7 mouse cellular contexts compared by ENCODE assay signal in the genomic region with DNA sequence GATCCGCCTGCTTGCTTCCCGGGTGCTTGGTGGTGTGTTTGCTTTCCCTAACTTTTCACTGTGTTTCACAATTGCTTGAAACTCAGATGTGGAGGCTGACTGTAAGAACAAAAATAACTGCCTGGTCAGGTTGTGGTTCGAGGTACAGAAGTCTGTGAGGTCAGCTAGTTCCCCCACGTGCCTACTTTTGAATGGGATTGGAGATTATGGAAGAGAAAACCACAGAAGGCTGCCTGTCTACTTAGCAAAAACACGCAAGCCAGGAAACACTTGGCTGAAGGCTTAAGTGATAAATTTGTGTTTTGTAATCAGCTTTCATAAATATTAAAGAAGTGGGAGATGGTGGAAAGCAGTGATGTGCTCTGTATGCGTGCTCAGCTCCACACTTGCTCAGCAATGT.
DNase-seq lines count a peak whose midpoint lies in the region; ATAC-seq and TF ChIP-seq lines count a peak whose summit lies in the region.

No protein-coding gene starts in this region.

- H3K27ac ChIP-seq in lung, embryonic 14.5 days (ENCODE audit: low read depth), result peak overlapping the region; percentile 95
- peak overlapping the region; percentile 63 for H3K27ac ChIP-seq in forebrain, embryonic 12.5 days
- H3K27ac ChIP-seq in limb, embryonic 13.5 days, result peak overlapping the region; percentile 52; the same call in 1 of the 2 replicates
- peak overlapping the region; percentile 53 for H3K27ac ChIP-seq in olfactory bulb, adult 2 months (ENCODE audit: insufficient read depth, low read depth, low read length)

- no peak for ATAC-seq in lung, embryonic 14.5 days (ENCODE audit: insufficient read depth)
- no peak for ATAC-seq in forebrain, embryonic 12.5 days (ENCODE audit: low FRiP score)
- no peak for ATAC-seq in limb, embryonic 13.5 days (ENCODE audit: low FRiP score, low read depth)

- no peak for TF ChIP-seq POLR2A in olfactory bulb, adult 2 months (IDR thresholded peaks at IDR 0.05; ENCODE audit: insufficient read depth, low read depth, low read length)

- H3K9ac ChIP-seq in lung, embryonic 14.5 days, result peak overlapping the region; percentile 5; the same call in 1 of the 2 replicates
- no peak overlapping the region; the same call in 1 of the 2 replicates for H3K9ac ChIP-seq in forebrain, embryonic 12.5 days
- peak overlapping the region; percentile 35; the same call in 1 of the 2 replicates for H3K9ac ChIP-seq in limb, embryonic 13.5 days

- no peak overlapping the region for H3K4me3 ChIP-seq in lung, embryonic 14.5 days (ENCODE audit: low read depth, low read length)
- no peak overlapping the region for H3K4me3 ChIP-seq in forebrain, embryonic 12.5 days (replicated peaks)
- H3K4me3 ChIP-seq in limb, embryonic 13.5 days, result no peak overlapping the region
- peak overlapping the region; percentile 12; the same call in 1 of the 2 replicates for H3K4me3 ChIP-seq in olfactory bulb, adult 2 months (ENCODE audit: insufficient read depth, low read depth, low read length)

- H3K4me1 ChIP-seq in lung, embryonic 14.5 days (ENCODE audit: insufficient read depth), result peaks cover 28% of the 10 kb centered on the region
- peaks cover 53% of the 10 kb centered on the region for H3K4me1 ChIP-seq in forebrain, embryonic 12.5 days
- H3K4me1 ChIP-seq in limb, embryonic 13.5 days, result peaks cover 71% of the 10 kb centered on the region
- peaks cover 45% of the 10 kb centered on the region for H3K4me1 ChIP-seq in olfactory bulb, adult 2 months (ENCODE audit: control insufficient read depth, insufficient read depth, low read length)

- no peaks in the 10 kb centered on the region for H3K9me3 ChIP-seq in lung, embryonic 14.5 days (ENCODE audit: low read depth, low read length)
- no peaks in the 10 kb centered on the region for H3K9me3 ChIP-seq in forebrain, embryonic 12.5 days
- no peaks in the 10 kb centered on the region for H3K9me3 ChIP-seq in limb, embryonic 13.5 days

- peak overlapping the region; percentile 32 for H3K4me2 ChIP-seq in lung, embryonic 14.5 days
- peak overlapping the region; percentile 24 for H3K4me2 ChIP-seq in forebrain, embryonic 12.5 days
- H3K4me2 ChIP-seq in limb, embryonic 13.5 days (replicated peaks), result peak overlapping the region; percentile 42

- H3K27me3 ChIP-seq in lung, embryonic 14.5 days (ENCODE audit: insufficient read depth, low read length), result no peaks in the 10 kb centered on the region
- H3K27me3 ChIP-seq in forebrain, embryonic 12.5 days, result peaks cover 3% of the 10 kb centered on the region; the same call in 1 of the 2 replicates
- no peaks in the 10 kb centered on the region for H3K27me3 ChIP-seq in limb, embryonic 13.5 days

- H3K36me3 ChIP-seq in lung, embryonic 14.5 days (ENCODE audit: insufficient read depth), result peaks cover 18% of the 10 kb centered on the region; the same call in 1 of the 2 replicates
- peaks cover 13% of the 10 kb centered on the region for H3K36me3 ChIP-seq in forebrain, embryonic 12.5 days (replicated peaks)
- H3K36me3 ChIP-seq in limb, embryonic 13.5 days, result peaks cover 15% of the 10 kb centered on the region

- WGBS in lung, embryonic 14.5 days, result 50% methylated on average over 6 of the region's 6 CpGs
- 72% methylated on average over 6 of the region's 6 CpGs for WGBS in forebrain, embryonic 12.5 days
- 74% methylated on average over 6 of the region's 6 CpGs for WGBS in limb, embryonic 13.5 days
- 47% methylated on average over 6 of the region's 6 CpGs for WGBS in olfactory bulb, adult 2 months

- TF ChIP-seq CTCF in lung, embryonic 14.5 days (IDR thresholded peaks at IDR 0.05; ENCODE audit: low read depth), result no peak
- no peak for TF ChIP-seq CTCF in olfactory bulb, adult 2 months (IDR thresholded peaks at IDR 0.05; ENCODE audit: insufficient read depth, low read depth, low read length)

- DNase-seq in lung, embryonic 14.5 days, result peak; percentile 13
- no peak for DNase-seq in lung, postnatal 4 days
- no peak for DNase-seq in ovary, postnatal 36 days (ENCODE audit: low spot score)
- no peak for DNase-seq in testis, postnatal 14 days (ENCODE audit: low spot score)
